Mouse (Mus musculus): ENCODE measurements around the gene Bcl7b. TPM values are rescaled to one million over a fixed set of nuclear protein-coding genes. Genes with fewer than 3 reads are reported as not detected.

Bcl7b gene
- 39.0 TPM for polyA plus RNA-seq (2014; fragmentation: Illumina TruSeq; extraction: RNeasy Lipid Tissue Mini Kit (QIAGEN cat#74804); ENCODE audit: insufficient read depth, low read depth, low replicate concordance)

DNA sequence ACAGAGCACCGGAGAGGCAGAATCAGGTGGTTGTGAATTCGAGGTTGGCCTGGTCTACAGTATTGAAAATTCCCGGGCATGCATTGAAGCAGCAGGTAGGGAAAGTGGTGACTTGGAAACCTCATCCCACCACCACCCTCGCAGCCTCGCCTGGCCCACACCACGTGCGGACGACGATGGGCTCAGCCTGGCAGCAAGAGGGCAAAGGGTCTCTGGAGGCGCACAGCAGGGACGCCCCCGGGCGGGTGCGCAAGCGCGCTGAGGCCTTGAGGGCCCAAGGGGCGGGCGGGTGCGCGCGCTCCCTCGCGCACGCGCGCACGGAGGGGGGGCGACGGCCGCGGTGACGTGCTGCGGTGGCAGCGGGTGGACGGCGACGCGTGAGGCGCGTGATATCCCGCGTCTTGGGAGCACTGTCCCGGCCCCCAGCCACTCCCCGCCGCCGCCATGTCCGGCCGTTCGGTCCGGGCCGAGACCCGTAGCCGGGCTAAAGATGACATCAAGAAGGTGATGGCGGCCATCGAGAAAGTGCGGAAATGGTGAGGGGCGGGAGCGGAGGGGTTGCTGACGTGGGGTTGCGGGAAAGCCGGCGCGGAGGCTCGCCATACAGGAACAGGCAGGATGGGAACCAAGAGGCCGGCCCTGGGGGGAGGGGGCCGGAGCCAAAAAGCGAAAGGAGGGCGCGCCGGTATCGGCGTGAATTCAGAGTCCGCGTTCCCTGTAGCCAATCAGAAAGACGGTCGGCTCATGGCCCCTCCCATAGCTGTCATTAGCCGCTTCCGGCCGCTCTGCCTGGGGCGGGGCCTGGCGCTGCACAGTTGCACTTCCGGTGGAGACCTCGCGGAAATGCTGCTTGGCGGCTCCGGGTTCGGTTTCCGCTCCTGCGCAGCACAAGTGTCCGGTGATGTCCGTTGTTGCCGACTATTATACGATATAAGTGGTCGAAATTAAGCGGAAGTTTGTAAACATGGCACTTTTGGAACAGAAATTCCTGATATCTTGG is at the start of gene Bcl7b:
Gene Bcl7b (plus strand): TSS at position 221 of the 1,000 bp plus-strand sequence.

DNA sequence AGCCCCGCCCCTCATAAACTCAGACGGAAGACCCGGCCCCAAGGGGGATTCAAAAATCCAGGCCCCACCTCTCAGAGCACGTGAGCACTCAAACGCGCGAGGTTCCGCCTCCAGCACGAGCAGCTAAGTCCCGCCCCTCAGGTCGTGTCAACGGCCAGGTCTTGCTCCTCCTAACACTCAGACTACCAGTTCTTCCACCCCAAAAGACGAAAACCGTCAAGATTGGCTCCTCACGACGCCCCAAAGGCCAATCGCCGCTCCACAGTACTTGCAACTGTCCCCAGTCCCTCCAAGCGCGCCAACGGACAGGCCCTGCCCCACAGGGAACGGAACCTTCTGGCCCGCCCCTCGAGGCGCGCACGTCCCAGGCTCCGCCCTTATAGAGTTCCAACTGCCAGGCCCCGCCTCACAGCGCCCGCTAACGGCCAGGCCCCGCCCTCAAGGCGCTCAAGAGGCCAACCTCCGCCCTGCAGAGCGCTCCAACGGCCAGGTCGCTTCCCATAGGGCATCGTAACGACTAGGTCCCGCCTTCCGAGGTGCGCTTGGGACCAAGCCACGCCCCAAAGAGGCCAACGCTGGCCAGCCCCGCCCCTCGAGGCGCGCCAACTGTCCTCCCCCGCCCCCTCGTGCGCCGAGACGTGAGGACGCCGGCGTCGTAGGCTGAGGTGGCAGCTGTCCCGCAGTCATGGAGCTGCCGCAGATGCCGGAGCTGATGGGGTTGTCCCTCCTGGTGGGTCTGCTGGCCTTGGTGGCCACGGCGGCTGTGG is 18.8 kb upstream of the Bcl7b start, which contains the start of gene Tbl2:
Gene Tbl2 (plus strand): TSS at position 605 of the 767 bp plus-strand sequence.

DNA sequence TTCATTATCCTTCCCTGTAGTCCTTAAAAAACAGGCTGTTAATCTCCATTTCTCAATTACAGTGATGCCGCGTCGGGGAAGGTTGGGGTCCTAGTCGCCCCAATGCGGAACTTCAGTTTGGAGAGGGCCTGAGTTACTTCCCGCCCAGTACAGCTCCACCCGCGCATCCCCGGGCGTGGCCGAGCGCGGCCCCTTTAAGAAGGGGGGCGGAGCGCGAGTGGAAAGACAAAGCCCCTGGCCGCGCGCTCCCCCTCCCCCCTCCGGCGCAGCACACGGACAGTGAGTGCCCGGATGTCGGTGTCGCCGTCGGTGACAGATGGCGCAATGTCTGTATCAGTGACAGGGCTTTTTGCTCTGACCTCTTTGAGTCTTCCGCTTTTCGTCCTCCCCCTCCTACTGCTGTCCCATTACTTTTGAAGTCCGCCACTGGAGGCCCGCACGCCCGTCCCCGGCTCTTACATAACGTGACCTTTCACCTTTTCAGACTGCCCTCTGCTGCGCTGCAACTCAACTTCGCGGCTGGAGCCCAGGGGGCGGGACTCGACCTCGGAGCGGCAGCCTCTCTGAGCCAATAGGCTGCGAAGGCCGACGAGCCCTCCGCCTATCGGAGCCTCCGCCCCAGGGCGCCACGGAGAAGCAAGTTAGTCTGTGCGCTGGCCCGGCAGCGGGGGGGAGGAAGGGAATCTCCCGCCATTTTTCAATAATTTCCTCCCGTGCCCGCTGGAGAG is 18.7 kb downstream of the Bcl7b start, which contains the start of gene Baz1b:
Gene Baz1b (plus strand): TSS at position 644 of the 728 bp plus-strand sequence.

Other genes with a start within 250 kb of the Bcl7b start
- 8.2 TPM for gene Mettl27, start 235.9 kb upstream of the Bcl7b start, polyA plus RNA-seq (2014; fragmentation: Illumina TruSeq; extraction: RNeasy Lipid Tissue Mini Kit (QIAGEN cat#74804); ENCODE audit: insufficient read depth, low read depth, low replicate concordance)
- gene Cldn4, start 221.3 kb upstream of the Bcl7b start, polyA plus RNA-seq (2014; fragmentation: Illumina TruSeq; extraction: RNeasy Lipid Tissue Mini Kit (QIAGEN cat#74804); ENCODE audit: insufficient read depth, low read depth, low replicate concordance) = 3.7 TPM
- gene Cldn3, start 182.1 kb upstream of the Bcl7b start, polyA plus RNA-seq (2014; fragmentation: Illumina TruSeq; extraction: RNeasy Lipid Tissue Mini Kit (QIAGEN cat#74804); ENCODE audit: insufficient read depth, low read depth, low replicate concordance) = 129 TPM
- 38.0 TPM for gene Abhd11, start 159.1 kb upstream of the Bcl7b start, polyA plus RNA-seq (2014; fragmentation: Illumina TruSeq; extraction: RNeasy Lipid Tissue Mini Kit (QIAGEN cat#74804); ENCODE audit: insufficient read depth, low read depth, low replicate concordance)
- 3.2 TPM for gene Stx1a, start 144.8 kb upstream of the Bcl7b start, polyA plus RNA-seq (2014; fragmentation: Illumina TruSeq; extraction: RNeasy Lipid Tissue Mini Kit (QIAGEN cat#74804); ENCODE audit: insufficient read depth, low read depth, low replicate concordance)
- gene Dnajc30, start 104.1 kb upstream of the Bcl7b start, polyA plus RNA-seq (2014; fragmentation: Illumina TruSeq; extraction: RNeasy Lipid Tissue Mini Kit (QIAGEN cat#74804); ENCODE audit: insufficient read depth, low read depth, low replicate concordance) = 16.3 TPM
- gene Bud23, start 103.3 kb upstream of the Bcl7b start, polyA plus RNA-seq (2014; fragmentation: Illumina TruSeq; extraction: RNeasy Lipid Tissue Mini Kit (QIAGEN cat#74804); ENCODE audit: insufficient read depth, low read depth, low replicate concordance) = 28.5 TPM
- gene Vps37d, start 90.0 kb upstream of the Bcl7b start, polyA plus RNA-seq (2014; fragmentation: Illumina TruSeq; extraction: RNeasy Lipid Tissue Mini Kit (QIAGEN cat#74804); ENCODE audit: insufficient read depth, low read depth, low replicate concordance) = 1.6 TPM
- gene Mlxipl, start 78.4 kb upstream of the Bcl7b start, polyA plus RNA-seq (2014; fragmentation: Illumina TruSeq; extraction: RNeasy Lipid Tissue Mini Kit (QIAGEN cat#74804); ENCODE audit: insufficient read depth, low read depth, low replicate concordance) = 2.0 TPM
- gene Tbl2, start 18.6 kb upstream of the Bcl7b start, polyA plus RNA-seq (2014; fragmentation: Illumina TruSeq; extraction: RNeasy Lipid Tissue Mini Kit (QIAGEN cat#74804); ENCODE audit: insufficient read depth, low read depth, low replicate concordance) = 5.7 TPM
- 18.5 TPM for gene Baz1b, start 19.0 kb downstream of the Bcl7b start, polyA plus RNA-seq (2014; fragmentation: Illumina TruSeq; extraction: RNeasy Lipid Tissue Mini Kit (QIAGEN cat#74804); ENCODE audit: insufficient read depth, low read depth, low replicate concordance)
- gene Fzd9, start 82.9 kb downstream of the Bcl7b start, polyA plus RNA-seq (2014; fragmentation: Illumina TruSeq; extraction: RNeasy Lipid Tissue Mini Kit (QIAGEN cat#74804); ENCODE audit: insufficient read depth, low read depth, low replicate concordance) = not detected
- gene Fkbp6, start 181.8 kb downstream of the Bcl7b start, polyA plus RNA-seq (2014; fragmentation: Illumina TruSeq; extraction: RNeasy Lipid Tissue Mini Kit (QIAGEN cat#74804); ENCODE audit: insufficient read depth, low read depth, low replicate concordance) = not detected
- gene Trim50, start 185.0 kb downstream of the Bcl7b start, polyA plus RNA-seq (2014; fragmentation: Illumina TruSeq; extraction: RNeasy Lipid Tissue Mini Kit (QIAGEN cat#74804); ENCODE audit: insufficient read depth, low read depth, low replicate concordance) = not detected
- gene Nsun5, start 201.7 kb downstream of the Bcl7b start, polyA plus RNA-seq (2014; fragmentation: Illumina TruSeq; extraction: RNeasy Lipid Tissue Mini Kit (QIAGEN cat#74804); ENCODE audit: insufficient read depth, low read depth, low replicate concordance) = 8.1 TPM
- gene Pom121, start 226.3 kb downstream of the Bcl7b start, polyA plus RNA-seq (2014; fragmentation: Illumina TruSeq; extraction: RNeasy Lipid Tissue Mini Kit (QIAGEN cat#74804); ENCODE audit: insufficient read depth, low read depth, low replicate concordance) = 6.6 TPM